Mouse (Mus musculus) heart, embryonic 14.5 days (tissue): ENCODE results near the gene Gm29564. TPM values are rescaled to one million over a fixed set of nuclear protein-coding genes. Genes with fewer than 3 reads are reported as not detected.
"Not testable (repeated sequence)": the region's sequence is repeated elsewhere in the genome, so short reads cannot be mapped to it uniquely, and the experiment has no call there.

Experiments
- ATAC-seq: fragments of 200-750 bp; cut with Nextera tagmentation; 2 replicates; pipeline ENCODE4 v1.8.0; 2017; ENCODE audit warnings: low read depth, moderate TSS enrichment; ENCODE audit not compliant: insufficient number of reproducible peaks, insufficient read depth, low FRiP score
- H3K27ac ChIP-seq, 2 experiments: fragments of 200-500 bp in 1 of 2; fragments of 300-500 bp in 1 of 2; sonication (generic) in 1 of 2; replicated peaks in 1 of 2; 2 replicates each; pipeline ENCODE4 v1.5.1; 2012 to 2014; ENCODE audit warnings: low read depth in 2 of 2, low read length in 2 of 2, control low read depth in 1 of 2, mild to moderate bottlenecking in 1 of 2, mixed read lengths in 1 of 2; ENCODE audit not compliant: control insufficient read depth in 1 of 2, insufficient read depth in 1 of 2
- H3K27me3 ChIP-seq: fragments of 300-500 bp; sonication (generic); 2 replicates; pipeline ENCODE4 v1.6.1; 2014; ENCODE audit warnings: mild to moderate bottlenecking, low read length, control low read depth; ENCODE audit not compliant: control insufficient read depth, insufficient read depth
- H3K36me3 ChIP-seq: fragments of 300-500 bp; sonication (generic); 2 replicates; pipeline ENCODE4 v1.6.1; 2014; ENCODE audit warnings: mild to moderate bottlenecking, control low read depth, low read length, mixed read lengths; ENCODE audit not compliant: control insufficient read depth, insufficient read depth
- H3K4me1 ChIP-seq, 2 experiments: fragments of 200-500 bp in 1 of 2; fragments of 300-500 bp in 1 of 2; sonication (generic) in 1 of 2; 2 replicates each; pipeline ENCODE4 v1.6.1; 2012 to 2014; ENCODE audit warnings: low read length in 2 of 2, control low read depth in 1 of 2, mixed read lengths in 1 of 2; ENCODE audit not compliant: control insufficient read depth in 2 of 2, insufficient read depth in 2 of 2
- H3K4me2 ChIP-seq: fragments of 300-500 bp; sonication (generic); 2 replicates; pipeline ENCODE4 v1.6.1; 2014; ENCODE audit warnings: mild to moderate bottlenecking, low read length
- H3K4me3 ChIP-seq, 2 experiments: fragments of 200-500 bp in 1 of 2; fragments of 300-500 bp in 1 of 2; sonication (generic) in 1 of 2; 2 replicates each; pipeline ENCODE4 v1.5.1; 2012 to 2014; ENCODE audit warnings: low read length in 2 of 2, mild to moderate bottlenecking in 2 of 2, control low read depth in 1 of 2, low read depth in 1 of 2, moderate library complexity in 1 of 2; ENCODE audit not compliant: control insufficient read depth in 1 of 2, insufficient read depth in 1 of 2
- H3K9ac ChIP-seq: fragments of 300-500 bp; sonication (generic); 2 replicates; pipeline ENCODE4 v1.6.1; 2014; ENCODE audit warnings: mild to moderate bottlenecking, low read length
- H3K9me3 ChIP-seq: fragments of 300-500 bp; sonication (generic); 2 replicates; pipeline ENCODE4 v1.6.1; 2016; ENCODE audit warnings: low read length, control low read depth; ENCODE audit not compliant: control insufficient read depth
- WGBS: fragments of 180-500 bp; shearing (Covaris S2); extraction: QIAGEN DNeasy Blood & Tissue Kit; methylation state at CpG from one replicate; pipeline ENCODE4 v1.1.7; 2014; 5-methylcytosine and 5-hydroxymethylcytosine counted together
- polyA plus RNA-seq: library from polyadenylated mRNA; unstranded; fragments of >200 nt; fragmentation: Nextera tagmentation; extraction: Ambion mirVana; gene quantifications from 2 replicates; pipeline ENCODE4 v1.2.1, GENCODE M21; 2014

The Gm29564 gene
- not detected in 2 replicates for polyA plus RNA-seq

GRCm38 (mm10) chrY:78212693-78213092 is at the start of gene Gm29564:
Gm29564 (plus strand) TSS chrY:78212993.
- H3K27me3 ChIP-seq, H3K4me3 ChIP-seq, ATAC-seq, H3K9ac ChIP-seq, H3K4me1 ChIP-seq, H3K36me3 ChIP-seq, H3K27ac ChIP-seq, H3K4me2 ChIP-seq, H3K9me3 ChIP-seq: not testable (repeated sequence)
- no CpG with 5 or more reads among the region's 6 CpGs for WGBS

Other genes starting within 250 kb of the Gm29564 start
- gene Gm20867, start 249.8 kb upstream of the Gm29564 start, polyA plus RNA-seq: not detected in 2 replicates